Mouse (Mus musculus) lung, postnatal 0 days (tissue): ENCODE measurements at regions not wholly inside any gene's neighbourhood (a gene's known extent, or its start where the extent isn't known, plus 50 kb on each side); places are given as distances from the start of the nearest gene placed in this dataset.

ENCODE experiments used
- CTCF ChIP-seq: IDR thresholded peaks from 2 replicates; pipeline ENCODE4 v1.5.1; 2016; ENCODE audit warnings: antibody characterized with exemption, mild to moderate bottlenecking
- EP300 ChIP-seq: IDR thresholded peaks from 2 replicates; pipeline ENCODE4 v1.6.1; 2016; ENCODE audit warnings: antibody characterized with exemption, mild to moderate bottlenecking, control low read depth

DNA sequence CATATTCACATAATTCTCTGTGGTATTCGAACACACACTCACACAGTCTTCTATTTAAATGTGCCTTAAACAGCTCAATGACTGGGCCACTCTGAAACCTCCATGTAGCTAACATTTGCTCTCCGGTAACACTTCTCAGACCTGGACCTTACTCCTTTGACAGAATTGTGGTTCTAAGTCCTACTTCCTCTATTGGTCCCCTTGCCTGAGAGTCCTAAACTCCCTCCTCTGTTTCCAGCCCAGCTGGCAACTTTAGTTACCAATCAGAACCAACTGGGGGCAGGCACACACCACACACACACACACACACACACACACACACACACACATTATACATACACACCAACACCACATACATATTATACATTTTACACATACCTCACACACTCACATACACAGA, 57.7 kb upstream of the Ptpn12 start:
- TF ChIP-seq CTCF, result no peak
- TF ChIP-seq EP300, result no peak
